Mouse (Mus musculus): ENCODE results near the gene Arl5a. TPM values are rescaled to one million over a fixed set of nuclear protein-coding genes. Genes with fewer than 3 reads are reported as not detected.

The Arl5a gene
- polyA plus RNA-seq, 1 experiment: 7.0 TPM

DNA sequence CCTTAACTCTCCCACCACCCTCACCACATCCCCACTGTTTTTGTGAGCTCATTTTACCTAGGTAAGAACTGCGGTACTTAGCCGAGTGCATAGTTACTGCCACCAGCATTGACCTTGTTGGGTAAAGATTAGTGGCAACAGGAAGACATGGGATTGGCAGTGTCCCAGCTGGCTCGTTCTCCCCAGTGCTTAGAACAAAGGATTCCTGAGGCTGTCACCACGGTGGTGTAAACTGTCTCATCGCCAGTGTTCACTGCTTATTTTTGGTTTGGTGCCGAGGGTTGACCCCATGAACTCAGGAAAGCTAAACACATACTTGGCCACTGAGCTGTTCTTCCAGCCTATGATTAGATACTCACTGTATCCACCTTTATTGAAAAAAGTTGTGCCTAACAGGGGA lies 13.3 kb upstream of the Arl5a start:
- Histone ChIP-seq H3K4me3 (ENCODE audit: extremely low read depth, insufficient read depth, insufficient read length) (no peak overlapping the region), H3K27ac (ENCODE audit: insufficient read depth, low read length) (no peak overlapping the region), H3K4me1 (ENCODE audit: control insufficient read depth, insufficient read depth, insufficient read length) (peaks cover 4% of the 10 kb centered on the region), H3K27me3 (ENCODE audit: control insufficient read depth, insufficient read depth, low read length) (no peaks in the 10 kb centered on the region), H3K36me3 (ENCODE audit: control insufficient read depth, insufficient read depth, low read length) (no peaks in the 10 kb centered on the region; the same call in 1 of the 2 replicates)
- TF ChIP-seq CTCF (IDR thresholded peaks at IDR 0.05; ENCODE audit: extremely low read depth, insufficient read depth, insufficient read length, insufficient replicate concordance): no peak
- no peak for TF ChIP-seq POLR2A (IDR thresholded peaks at IDR 0.05; ENCODE audit: low read depth, low read length)
- WGBS: 50% methylated on average over 6 of the region's 6 CpGs
- DNase-seq (ENCODE audit: low read depth in 1 of 2, low spot score in 2 of 2): no peak

DNA sequence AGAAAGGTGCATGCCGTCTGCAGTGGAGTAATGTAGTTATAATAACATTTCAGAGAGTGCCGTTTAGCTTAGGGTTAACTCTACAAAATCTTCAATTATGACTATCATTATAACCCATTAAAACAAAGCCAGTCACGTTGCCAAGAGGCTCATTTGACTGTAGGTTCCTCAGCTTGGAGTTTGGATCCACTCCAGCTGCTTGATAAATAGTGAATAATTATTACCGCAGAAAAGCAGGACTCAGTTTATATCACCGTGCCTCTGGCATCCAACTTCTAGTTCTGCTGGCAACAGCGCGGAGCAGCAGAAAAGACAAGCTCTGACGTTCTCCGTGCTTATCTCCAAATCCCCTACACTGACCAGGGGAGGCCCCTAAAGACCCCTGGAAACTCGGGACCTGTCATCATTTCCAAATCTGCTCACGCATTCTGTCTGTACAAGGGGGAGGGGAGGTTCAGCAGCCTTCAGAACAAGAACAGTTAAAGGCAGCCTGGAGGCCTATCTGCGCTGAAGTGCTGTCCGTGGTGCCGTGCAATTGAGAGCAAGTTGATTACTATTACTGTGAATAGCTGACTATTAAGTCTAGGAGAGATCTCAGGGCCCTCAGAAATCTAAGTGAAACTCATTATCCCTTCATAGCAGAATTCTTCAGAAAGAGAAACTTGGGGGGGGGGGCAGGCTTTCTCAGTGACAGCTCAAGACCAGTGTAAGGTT lies 11.4 kb upstream of the Arl5a start:
- Histone ChIP-seq H3K36me3 (ENCODE audit: control insufficient read depth, insufficient read depth, low read length) (no peaks in the 10 kb centered on the region; the same call in 1 of the 2 replicates), H3K27ac (ENCODE audit: insufficient read depth, low read length) (no peak overlapping the region), H3K27me3 (ENCODE audit: control insufficient read depth, insufficient read depth, low read length) (no peaks in the 10 kb centered on the region), H3K4me1 (ENCODE audit: control insufficient read depth, insufficient read depth, insufficient read length) (peaks cover 3% of the 10 kb centered on the region), H3K4me3 (ENCODE audit: extremely low read depth, insufficient read depth, insufficient read length) (no peak overlapping the region)
- 91% methylated on average over 14 of the region's 14 CpGs for WGBS
- DNase-seq (ENCODE audit: low read depth in 1 of 2, low spot score in 2 of 2): no peak
- TF ChIP-seq CTCF (IDR thresholded peaks at IDR 0.05; ENCODE audit: extremely low read depth, insufficient read depth, insufficient read length, insufficient replicate concordance): no peak
- no peak for TF ChIP-seq POLR2A (IDR thresholded peaks at IDR 0.05; ENCODE audit: low read depth, low read length)

- Histone ChIP-seq H3K27ac (ENCODE audit: insufficient read depth, low read length) (no peak overlapping the region), H3K4me3 (ENCODE audit: extremely low read depth, insufficient read depth, insufficient read length) (no peak overlapping the region), H3K36me3 (ENCODE audit: control insufficient read depth, insufficient read depth, low read length) (no peaks in the 10 kb centered on the region; the same call in 1 of the 2 replicates), H3K4me1 (ENCODE audit: control insufficient read depth, insufficient read depth, insufficient read length) (no peaks in the 10 kb centered on the region; the same call in 1 of the 2 replicates), H3K27me3 (ENCODE audit: control insufficient read depth, insufficient read depth, low read length) (no peaks in the 10 kb centered on the region)
- TF ChIP-seq CTCF (IDR thresholded peaks at IDR 0.05; ENCODE audit: extremely low read depth, insufficient read depth, insufficient read length, insufficient replicate concordance) (no peak), POLR2A (IDR thresholded peaks at IDR 0.05; ENCODE audit: low read depth, low read length) (no peak)
- WGBS: 91% methylated on average over 7 of the region's 7 CpGs
- no peak for DNase-seq (ENCODE audit: low read depth in 1 of 2, low spot score in 2 of 2)
Observed at GRCm38 (mm10) chr2:52433365-52433764, 8.7 kb upstream of the Arl5a start.

DNA sequence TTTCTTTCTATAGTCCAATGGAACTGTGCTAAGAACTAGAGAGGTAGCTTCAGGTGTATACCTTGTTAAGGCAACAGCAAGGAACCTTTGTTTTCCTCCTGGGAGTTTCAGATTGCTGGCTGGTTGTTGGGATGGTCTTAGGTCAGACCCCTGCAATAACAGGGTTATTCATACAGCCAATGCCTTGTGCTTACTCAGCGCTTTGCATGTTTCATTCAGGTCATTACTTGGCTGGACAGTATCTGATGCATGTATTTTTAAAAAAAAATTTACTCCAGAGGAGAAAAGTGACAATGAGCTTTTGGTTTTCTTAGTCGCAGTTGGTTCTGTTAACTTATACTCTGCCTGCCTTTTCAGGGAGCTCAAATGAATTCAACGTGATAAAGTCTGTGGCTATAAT lies 2.7 kb upstream of the Arl5a start:
- no peaks in the 10 kb centered on the region for H3K27me3 ChIP-seq (ENCODE audit: control insufficient read depth, insufficient read depth, low read length)
- WGBS: 94% methylated on average over 3 of the region's 3 CpGs
- no peaks in the 10 kb centered on the region; the same call in 1 of the 2 replicates for H3K36me3 ChIP-seq (ENCODE audit: control insufficient read depth, insufficient read depth, low read length)
- H3K4me1 ChIP-seq (ENCODE audit: control insufficient read depth, insufficient read depth, insufficient read length): peaks cover 5% of the 10 kb centered on the region; the same call in 1 of the 2 replicates
- DNase-seq (ENCODE audit: low read depth in 1 of 2, low spot score in 2 of 2): no peak
- no peak overlapping the region for H3K27ac ChIP-seq (ENCODE audit: insufficient read depth, low read length)
- no peak for TF ChIP-seq POLR2A (IDR thresholded peaks at IDR 0.05; ENCODE audit: low read depth, low read length)
- no peak for TF ChIP-seq CTCF (IDR thresholded peaks at IDR 0.05; ENCODE audit: extremely low read depth, insufficient read depth, insufficient read length, insufficient replicate concordance)
- no peak overlapping the region for H3K4me3 ChIP-seq (ENCODE audit: extremely low read depth, insufficient read depth, insufficient read length)

- Histone ChIP-seq H3K4me3 (ENCODE audit: extremely low read depth, insufficient read depth, insufficient read length) (no peak overlapping the region), H3K27ac (ENCODE audit: insufficient read depth, low read length) (no peak overlapping the region), H3K27me3 (ENCODE audit: control insufficient read depth, insufficient read depth, low read length) (no peaks in the 10 kb centered on the region), H3K4me1 (ENCODE audit: control insufficient read depth, insufficient read depth, insufficient read length) (peaks cover 12% of the 10 kb centered on the region; the same call in 1 of the 2 replicates), H3K36me3 (ENCODE audit: control insufficient read depth, insufficient read depth, low read length) (no peaks in the 10 kb centered on the region)
- no peak for TF ChIP-seq CTCF (IDR thresholded peaks at IDR 0.05; ENCODE audit: extremely low read depth, insufficient read depth, insufficient read length, insufficient replicate concordance)
- TF ChIP-seq POLR2A (IDR thresholded peaks at IDR 0.05; ENCODE audit: low read depth, low read length): no peak
- no peak for DNase-seq (ENCODE audit: low read depth in 1 of 2, low spot score in 2 of 2)
- 91% methylated on average over 3 of the region's 3 CpGs for WGBS
Observed at GRCm38 (mm10) chr2:52426041-52426440, 1.3 kb upstream of the Arl5a start.

DNA sequence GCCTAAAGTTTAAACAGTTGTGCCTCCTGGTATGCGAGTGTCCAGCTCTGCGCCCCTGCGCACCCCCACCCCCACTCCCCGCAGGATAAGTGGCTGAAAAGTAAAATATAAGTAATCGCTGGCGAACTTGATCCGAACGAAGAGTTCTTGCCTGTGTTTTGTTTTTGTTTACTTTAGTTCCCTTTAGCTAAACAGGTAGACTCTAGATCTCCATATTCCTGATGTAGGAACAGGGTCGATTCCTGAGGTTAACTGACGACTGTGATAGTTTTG lies 758 bp upstream of the Arl5a start:
- no peaks in the 10 kb centered on the region for H3K27me3 ChIP-seq (ENCODE audit: control insufficient read depth, insufficient read depth, low read length)
- TF ChIP-seq CTCF (IDR thresholded peaks at IDR 0.05; ENCODE audit: extremely low read depth, insufficient read depth, insufficient read length, insufficient replicate concordance): no peak
- no peak for TF ChIP-seq POLR2A (IDR thresholded peaks at IDR 0.05; ENCODE audit: low read depth, low read length)
- WGBS: 28% methylated on average over 10 of the region's 10 CpGs
- H3K27ac ChIP-seq (ENCODE audit: insufficient read depth, low read length): 0 out of 2 replicates have a peak overlapping the region, but pooled peaks have one; percentile 37
- H3K4me3 ChIP-seq (ENCODE audit: extremely low read depth, insufficient read depth, insufficient read length): peak overlapping the region; percentile 64
- DNase-seq (ENCODE audit: low read depth in 1 of 2, low spot score in 2 of 2): no peak
- peaks cover 13% of the 10 kb centered on the region; the same call in 1 of the 2 replicates for H3K4me1 ChIP-seq (ENCODE audit: control insufficient read depth, insufficient read depth, insufficient read length)
- no peaks in the 10 kb centered on the region for H3K36me3 ChIP-seq (ENCODE audit: control insufficient read depth, insufficient read depth, low read length)

- under 1% methylated on average over 41 of the region's 42 CpGs for WGBS
Observed at GRCm38 (mm10) chr2:52424248-52424728, 413 bp downstream of the Arl5a start.

More at GRCm38 (mm10) chr2:52424248-52424728, 413 bp downstream of the Arl5a start:
- peak in 1 of 2 experiments; percentile 44 for DNase-seq (ENCODE audit: low read depth in 1 of 2, low spot score in 2 of 2)
- H3K27me3 ChIP-seq (ENCODE audit: control insufficient read depth, insufficient read depth, low read length): no peaks in the 10 kb centered on the region
- peak overlapping the region; percentile 80 for H3K27ac ChIP-seq (ENCODE audit: insufficient read depth, low read length)
- peak overlapping the region; percentile 71 for H3K4me3 ChIP-seq (ENCODE audit: extremely low read depth, insufficient read depth, insufficient read length)
- no peaks in the 10 kb centered on the region for H3K36me3 ChIP-seq (ENCODE audit: control insufficient read depth, insufficient read depth, low read length)
- H3K4me1 ChIP-seq (ENCODE audit: control insufficient read depth, insufficient read depth, insufficient read length): peaks cover 16% of the 10 kb centered on the region; the same call in 1 of the 2 replicates
- TF ChIP-seq CTCF (IDR thresholded peaks at IDR 0.05; ENCODE audit: extremely low read depth, insufficient read depth, insufficient read length, insufficient replicate concordance): no peak
- no peak for TF ChIP-seq POLR2A (IDR thresholded peaks at IDR 0.05; ENCODE audit: low read depth, low read length)

Data from spleen, adult 2 months (tissue).